Mouse (Mus musculus): Measurements from ENCODE around the gene C1qc. TPM values are rescaled to one million over a fixed set of nuclear protein-coding genes. Genes with fewer than 3 reads are reported as not detected.

Gene C1qc
- total RNA-seq (2014; fragmentation: Nextera tagmentation) = not detected in 2 replicates
- 3.4 TPM in 1 of 2 replicates, not detected in the other for total RNA-seq (2017)

DNA sequence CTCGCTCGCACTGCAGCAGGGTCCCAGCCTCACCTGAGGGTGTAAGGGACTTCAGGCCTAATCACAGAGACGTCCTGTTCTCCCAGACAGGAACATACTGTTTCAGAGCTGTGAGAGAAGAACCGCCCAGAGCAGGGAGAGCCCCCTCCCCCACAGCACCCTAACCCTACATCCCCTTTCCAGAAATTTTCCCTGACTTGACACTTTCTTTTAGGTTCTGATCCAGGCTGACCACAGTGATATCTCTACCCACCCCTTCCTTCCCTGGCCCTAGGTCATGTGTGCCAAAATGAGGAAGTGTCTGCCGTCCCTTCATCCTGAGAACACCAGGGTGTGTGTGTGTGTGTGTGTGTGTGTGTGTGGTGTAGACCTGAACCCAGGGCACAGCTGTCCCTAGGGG lies at the start of gene C1qc:
Gene C1qc (minus strand): TSS at position 255 of the 400 bp plus-strand sequence.
- ATAC-seq (replicated peaks; ENCODE audit: low FRiP score, low TSS enrichment, poor library complexity, severe bottlenecking) = no peak

DNA sequence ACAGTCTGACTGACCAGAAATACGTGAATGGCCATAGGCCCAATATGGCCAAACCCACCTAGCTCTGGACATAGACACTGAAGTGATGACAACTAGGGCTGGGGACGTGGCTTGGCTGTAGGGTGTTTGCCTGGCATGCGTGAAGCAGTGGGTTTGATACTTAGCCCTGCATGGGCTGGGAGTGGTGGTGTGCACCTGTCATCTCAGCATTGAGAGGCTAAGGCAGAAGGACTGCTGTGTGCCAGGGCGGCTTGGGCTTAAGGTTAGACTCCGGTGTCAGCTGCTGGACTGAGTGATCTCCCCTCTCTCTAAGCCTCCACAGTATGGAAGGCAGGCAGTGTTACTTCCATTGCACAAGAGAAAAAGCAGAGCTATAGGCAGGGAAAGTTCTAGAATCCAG lies 45.1 kb upstream of the C1qc start:
- no peak for ATAC-seq (replicated peaks; ENCODE audit: low FRiP score, low TSS enrichment, poor library complexity, severe bottlenecking)

GRCm38 (mm10) chr4:136937344-136937743 lies 44.5 kb upstream of the C1qc start:
- ATAC-seq (replicated peaks; ENCODE audit: low FRiP score, low TSS enrichment, poor library complexity, severe bottlenecking) = no peak

DNA sequence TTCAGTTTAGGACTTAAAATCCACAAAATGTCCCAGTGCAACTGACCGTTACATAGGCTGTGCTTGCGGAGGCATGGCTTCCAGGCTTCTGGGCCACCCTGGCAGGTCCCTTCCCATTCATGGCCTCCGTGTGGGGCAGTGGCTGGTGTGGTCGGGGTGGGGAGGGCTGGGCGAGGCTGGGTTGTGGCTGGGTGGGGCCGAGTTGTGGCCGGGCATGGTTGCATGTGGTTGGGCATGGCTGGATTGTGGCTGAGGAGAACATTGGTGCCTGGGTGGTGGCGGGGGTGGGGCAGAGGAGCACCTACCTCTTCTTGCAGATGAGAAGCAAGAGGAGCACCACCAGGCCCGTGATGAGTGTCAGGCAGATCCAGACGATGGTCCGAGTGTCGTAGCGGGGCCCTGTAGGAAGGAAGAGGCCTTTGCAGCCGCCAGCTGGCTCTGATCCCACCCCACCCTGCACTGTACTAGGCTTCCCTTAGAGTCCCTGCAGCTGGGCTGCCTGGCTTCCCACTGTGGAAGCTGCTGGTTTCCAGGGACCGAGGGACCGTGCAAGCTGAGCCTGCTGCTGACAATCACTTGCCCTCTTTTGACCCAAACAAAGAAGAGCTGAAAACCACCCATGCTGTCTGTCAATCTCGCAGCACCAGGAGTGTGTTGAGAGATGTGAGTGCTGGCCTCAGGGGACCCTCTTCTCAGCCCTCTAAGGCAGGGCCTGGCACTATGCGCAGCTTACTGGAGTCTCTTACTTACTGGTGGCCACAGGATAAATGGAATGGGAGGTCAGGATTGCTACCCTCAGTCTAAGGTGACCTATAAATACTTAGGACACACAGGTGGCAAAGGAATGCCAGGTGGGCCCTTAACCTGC lies 42.1 kb upstream of the C1qc start:
- no peak for ATAC-seq (replicated peaks; ENCODE audit: low FRiP score, low TSS enrichment, poor library complexity, severe bottlenecking)

DNA sequence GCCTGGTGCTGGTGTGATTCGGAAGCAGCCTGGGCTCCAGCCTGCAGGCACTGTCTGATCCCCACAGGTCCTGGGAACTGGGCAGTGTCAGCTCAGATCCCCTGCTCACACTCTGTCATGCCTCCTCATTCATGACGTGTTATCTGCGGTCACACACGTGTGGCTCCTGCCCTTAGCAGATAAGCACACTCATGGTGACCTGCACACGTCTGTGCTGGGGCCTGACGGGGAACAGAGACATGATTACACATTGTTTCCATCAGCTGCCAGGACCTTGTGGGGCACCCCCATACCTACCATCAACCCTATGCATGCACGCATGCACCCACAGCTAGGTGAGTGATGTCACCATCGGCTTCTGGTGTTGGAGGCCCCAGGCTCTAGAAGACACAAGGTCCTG lies 37.6 kb upstream of the C1qc start:
- peak; percentile 53 for ATAC-seq (replicated peaks; ENCODE audit: low FRiP score, low TSS enrichment, poor library complexity, severe bottlenecking)

DNA sequence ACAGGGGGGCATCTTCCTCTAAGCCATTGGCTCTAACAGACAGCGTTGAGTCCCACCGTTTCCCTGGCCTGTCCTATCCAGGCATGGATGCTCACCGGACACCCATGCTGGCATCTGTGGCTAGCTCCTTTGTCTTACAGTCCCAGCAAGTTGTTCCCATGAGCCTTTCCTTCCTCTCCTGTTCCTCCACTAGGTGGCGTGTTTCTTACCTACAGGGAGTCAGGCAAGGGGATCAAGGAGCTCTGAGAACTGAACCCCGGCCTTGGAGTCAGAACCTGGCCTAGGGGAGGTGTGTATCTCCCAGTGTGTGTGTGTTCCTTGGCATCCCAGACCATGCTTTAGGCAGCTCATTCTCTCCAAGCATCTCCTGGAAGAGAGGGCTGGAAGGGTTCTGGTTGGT lies 36.1 kb upstream of the C1qc start:
- no peak for ATAC-seq (replicated peaks; ENCODE audit: low FRiP score, low TSS enrichment, poor library complexity, severe bottlenecking)

DNA sequence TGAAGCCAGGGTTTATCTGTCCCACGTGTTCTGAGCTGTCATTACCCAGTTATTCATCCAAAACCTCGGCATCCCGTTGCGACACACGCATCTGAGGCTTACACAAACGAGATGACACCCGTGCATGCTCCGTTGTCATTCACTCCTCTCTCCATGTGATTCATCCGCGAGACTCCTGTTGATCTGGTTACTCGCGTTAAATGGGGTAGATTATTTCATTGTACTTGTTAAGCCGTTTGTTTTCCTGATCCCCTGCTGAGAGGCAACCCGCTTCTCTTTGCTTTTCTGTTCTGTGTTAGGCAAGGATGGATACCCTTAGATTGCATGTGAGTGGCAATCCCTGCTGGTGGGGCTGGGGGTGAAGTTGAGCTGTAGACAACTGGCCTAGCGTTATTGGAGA lies 32.9 kb upstream of the C1qc start:
- ATAC-seq (replicated peaks; ENCODE audit: low FRiP score, low TSS enrichment, poor library complexity, severe bottlenecking) = no peak

DNA sequence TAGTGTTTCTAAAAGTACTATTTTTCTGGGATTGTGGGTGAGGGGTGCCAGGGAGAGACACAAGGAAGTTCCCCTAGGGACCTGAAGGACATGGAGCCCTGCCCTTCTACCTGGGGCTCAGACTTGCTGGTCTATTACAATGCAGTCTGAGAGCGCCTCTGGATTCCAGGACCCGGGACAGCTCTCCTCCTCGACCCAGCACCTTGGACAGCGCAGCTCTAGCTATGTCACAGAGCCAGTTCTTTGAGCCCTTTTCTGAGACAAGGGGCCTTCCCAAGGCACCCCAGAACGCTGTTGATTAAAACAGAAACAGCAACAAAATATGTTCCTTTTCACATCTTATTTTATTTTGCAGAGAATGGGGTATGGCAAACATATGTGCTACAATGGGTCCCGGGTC lies 31.7 kb upstream of the C1qc start:
- peak; percentile 73 for ATAC-seq (replicated peaks; ENCODE audit: low FRiP score, low TSS enrichment, poor library complexity, severe bottlenecking)

DNA sequence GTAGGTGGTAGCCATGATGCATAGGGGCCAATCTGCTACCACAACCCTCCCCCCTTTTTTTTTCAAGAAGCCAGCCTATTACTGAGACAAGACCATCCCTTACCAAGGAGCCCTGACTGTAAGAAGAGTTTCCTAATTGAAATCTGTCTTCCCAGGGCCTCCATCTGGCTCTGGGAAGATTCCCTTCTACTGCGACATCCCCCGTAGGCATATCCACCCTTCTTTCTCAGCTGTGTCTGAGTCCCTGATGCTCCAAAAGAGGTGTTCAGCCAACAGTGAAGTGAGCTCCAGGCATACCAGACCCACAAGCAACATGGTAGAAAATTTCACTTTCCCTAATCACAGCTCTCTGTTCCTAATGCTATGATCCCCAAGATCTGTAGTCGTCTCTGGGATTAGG lies 26.7 kb upstream of the C1qc start:
- no peak for ATAC-seq (replicated peaks; ENCODE audit: low FRiP score, low TSS enrichment, poor library complexity, severe bottlenecking)

GRCm38 (mm10) chr4:136918834-136919233 lies 26.0 kb upstream of the C1qc start:
- ATAC-seq (replicated peaks; ENCODE audit: low FRiP score, low TSS enrichment, poor library complexity, severe bottlenecking) = no peak

DNA sequence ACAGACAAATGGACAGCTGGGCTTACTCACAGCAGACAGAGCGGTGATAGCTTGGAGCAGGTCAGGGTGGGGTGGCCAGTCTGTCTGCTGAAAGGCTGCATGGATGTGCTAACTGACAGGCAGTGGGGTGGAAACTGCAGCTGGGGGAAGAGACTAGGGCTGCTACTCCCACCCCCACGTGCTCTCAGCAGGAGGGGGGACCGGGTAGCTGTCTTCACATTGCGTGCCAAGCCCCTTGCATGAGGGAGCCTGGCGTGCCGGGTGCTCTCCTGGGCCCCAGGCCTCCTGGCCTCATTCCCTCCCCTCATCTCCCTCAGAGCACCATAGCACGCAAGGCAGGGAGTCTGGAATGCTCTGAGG lies 24.3 kb upstream of the C1qc start:
- no peak for ATAC-seq (replicated peaks; ENCODE audit: low FRiP score, low TSS enrichment, poor library complexity, severe bottlenecking)

GRCm38 (mm10) chr4:136916359-136917164 lies 23.7 kb upstream of the C1qc start:
- no peak for ATAC-seq (replicated peaks; ENCODE audit: low FRiP score, low TSS enrichment, poor library complexity, severe bottlenecking)

DNA sequence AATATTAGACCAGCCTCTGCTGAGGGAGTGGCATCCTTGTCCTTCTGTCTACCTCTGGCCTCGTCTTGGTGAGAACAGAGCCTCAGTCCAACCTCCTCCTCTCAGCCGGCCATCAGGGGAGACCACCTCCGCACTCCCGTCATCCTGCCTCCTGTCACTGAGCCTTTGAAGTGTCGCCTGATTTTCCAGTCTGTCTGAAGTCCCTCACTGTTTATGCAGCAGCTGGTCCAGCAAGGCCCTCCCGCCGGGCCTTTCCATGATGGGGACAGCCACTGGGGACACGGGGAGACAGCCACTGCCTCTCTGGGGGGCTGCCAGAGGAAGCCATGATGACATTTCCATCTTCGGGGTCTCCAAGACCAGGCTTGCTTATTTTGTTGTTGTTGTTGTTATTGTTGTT lies 20.0 kb upstream of the C1qc start:
- no peak for ATAC-seq (replicated peaks; ENCODE audit: low FRiP score, low TSS enrichment, poor library complexity, severe bottlenecking)

DNA sequence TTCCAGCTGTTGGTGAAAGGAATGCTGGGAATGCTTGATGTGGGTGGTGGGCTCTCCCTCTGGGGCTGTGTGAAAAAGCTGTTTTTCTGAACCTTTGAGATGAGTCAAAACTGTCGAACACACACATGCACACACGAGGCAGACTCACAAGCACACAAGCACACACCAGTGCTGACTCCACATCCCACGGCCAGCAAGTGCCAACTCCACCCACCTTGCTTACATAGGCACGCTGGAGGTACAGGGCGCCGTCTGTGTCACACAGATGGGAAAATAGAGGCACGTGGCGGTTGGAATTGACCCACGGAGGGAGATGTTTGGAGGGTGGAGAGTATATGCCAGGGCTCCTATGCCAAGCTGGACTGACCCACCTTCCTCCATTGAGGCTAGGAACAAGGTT lies 18.9 kb upstream of the C1qc start:
- ATAC-seq (replicated peaks; ENCODE audit: low FRiP score, low TSS enrichment, poor library complexity, severe bottlenecking) = no peak

- ATAC-seq (replicated peaks; ENCODE audit: low FRiP score, low TSS enrichment, poor library complexity, severe bottlenecking) = no peak
These were observed 18.4 kb upstream of the C1qc start for GRCm38 (mm10) chr4:136911211-136911646.

GRCm38 (mm10) chr4:136907809-136908208 lies 14.9 kb upstream of the C1qc start:
- no peak for ATAC-seq (replicated peaks; ENCODE audit: low FRiP score, low TSS enrichment, poor library complexity, severe bottlenecking)

DNA sequence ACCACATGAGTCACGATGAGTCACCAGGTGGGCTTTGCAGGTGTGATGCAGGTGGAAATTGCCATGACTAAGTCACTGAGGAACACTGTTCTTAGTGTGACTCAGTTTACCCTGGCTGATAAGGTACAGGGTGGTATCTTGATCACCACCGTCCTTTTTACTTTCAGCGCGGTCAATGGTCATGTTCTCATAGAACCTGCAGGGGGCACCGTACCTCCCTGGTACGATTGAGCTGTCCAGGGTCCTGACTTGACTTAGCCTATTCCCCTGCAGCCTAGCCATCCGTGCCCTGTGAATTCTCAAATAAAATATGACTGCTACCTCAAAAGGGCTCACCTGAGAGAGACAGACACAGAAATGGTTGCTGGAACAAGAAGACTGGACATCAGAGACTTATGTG lies 14.2 kb upstream of the C1qc start:
- ATAC-seq (replicated peaks; ENCODE audit: low FRiP score, low TSS enrichment, poor library complexity, severe bottlenecking) = peak; percentile 85

DNA sequence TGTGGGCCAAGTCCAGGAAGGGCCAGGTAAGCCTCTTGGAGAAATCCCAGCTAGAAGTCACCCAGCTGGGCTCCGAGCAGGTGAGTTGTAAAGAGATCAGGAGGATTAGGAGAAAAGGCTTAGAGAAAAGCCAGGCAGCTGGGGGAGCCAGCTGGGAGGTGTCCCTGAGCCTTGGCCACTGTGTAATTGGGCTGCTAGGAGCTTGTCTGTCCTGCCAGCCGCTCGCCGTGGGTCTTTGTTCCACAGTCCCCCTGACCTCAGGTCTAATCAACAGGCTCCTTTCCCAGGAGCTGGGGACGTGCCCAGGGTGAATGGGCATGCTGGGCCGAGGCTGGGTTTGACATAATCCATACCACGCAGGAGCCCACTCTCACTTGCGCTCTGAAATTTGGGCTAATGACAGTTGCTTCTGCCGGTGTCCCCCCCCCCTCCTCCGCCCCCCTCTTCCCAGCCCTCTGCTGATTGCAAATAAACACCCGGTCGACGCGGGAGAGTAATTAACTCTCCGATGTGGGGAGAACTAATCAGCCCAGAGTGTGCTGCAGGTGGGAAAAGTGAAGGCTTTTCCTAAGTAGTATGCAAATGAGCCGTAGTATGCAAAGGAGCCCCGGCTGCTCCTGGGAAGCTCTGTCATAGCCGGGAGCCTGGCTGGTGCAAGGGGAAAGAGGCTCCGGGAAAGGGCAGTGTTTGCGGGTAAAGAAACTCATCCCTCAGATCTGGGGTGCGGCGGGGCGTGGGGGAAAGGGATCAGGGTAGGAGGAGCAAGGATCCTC lies 12.1 kb upstream of the C1qc start:
- no peak for ATAC-seq (replicated peaks; ENCODE audit: low FRiP score, low TSS enrichment, poor library complexity, severe bottlenecking)

DNA sequence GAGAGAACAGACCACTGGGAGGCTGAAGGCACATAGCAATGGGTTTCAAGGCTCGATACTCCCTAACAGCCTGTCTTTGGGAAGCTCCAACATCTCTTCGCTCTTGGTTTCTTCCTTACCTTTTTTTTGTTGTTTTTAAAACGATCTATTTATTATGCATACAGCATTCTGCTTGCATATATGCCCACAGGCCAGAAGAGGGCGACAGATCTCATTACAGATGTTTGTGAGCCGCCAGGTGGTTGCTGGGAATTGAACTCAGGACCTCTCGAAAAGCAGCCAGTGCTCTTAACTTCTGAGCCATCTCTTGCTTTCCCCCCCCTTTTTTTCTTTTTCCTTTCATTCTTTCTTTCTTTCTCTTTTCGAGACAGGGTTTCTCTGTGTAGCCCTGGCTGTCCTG lies 6.3 kb upstream of the C1qc start:
- no peak for ATAC-seq (replicated peaks; ENCODE audit: low FRiP score, low TSS enrichment, poor library complexity, severe bottlenecking)

DNA sequence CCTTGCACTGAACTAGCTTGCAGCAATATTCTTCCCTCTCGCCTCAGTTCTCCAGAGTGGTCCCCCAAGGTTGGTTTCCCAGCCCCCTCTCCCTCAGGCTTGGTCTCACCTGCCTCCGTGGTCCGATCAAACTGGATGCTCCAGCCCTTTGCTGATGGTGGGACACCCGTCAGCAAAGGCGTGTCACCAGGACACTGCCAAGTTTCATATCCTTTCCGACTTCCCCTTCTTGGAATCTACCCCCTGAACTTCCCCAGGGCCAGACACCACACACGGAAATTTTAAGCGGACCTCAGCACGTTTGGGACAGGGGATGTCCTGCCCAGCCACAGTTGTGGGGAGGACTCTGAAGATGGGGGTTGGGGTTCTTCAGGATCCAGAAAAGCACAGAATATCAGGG lies 5.8 kb upstream of the C1qc start, which contains the start of gene C1qa:
Gene C1qa (minus strand): TSS at position 167 of the 400 bp plus-strand sequence.
- no peak for ATAC-seq (replicated peaks; ENCODE audit: low FRiP score, low TSS enrichment, poor library complexity, severe bottlenecking)

All from megakaryocyte-erythroid progenitor cell, adult 5-6 weeks (primary cell).